ENCODE assay signal across 21 mouse cellular contexts in the genomic region with DNA sequence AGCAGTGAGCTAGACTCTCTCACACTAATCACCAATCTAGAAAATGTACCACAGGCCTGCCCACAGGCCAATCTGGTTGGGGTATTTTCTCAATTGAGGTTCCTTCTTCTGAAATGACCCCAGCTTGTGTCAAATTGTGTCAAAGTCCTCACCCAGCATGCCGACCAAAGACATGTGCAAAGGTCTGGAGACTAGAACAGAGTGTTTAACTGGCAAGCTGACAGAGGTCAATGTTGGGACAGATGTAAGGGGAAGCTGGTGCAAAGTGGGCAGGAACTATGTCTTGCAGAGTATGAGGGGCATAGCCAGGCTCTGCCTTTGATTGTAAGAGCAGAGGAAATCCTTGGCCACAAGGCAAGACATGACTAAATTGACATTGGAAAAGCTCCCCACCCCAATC. TPM values are rescaled to one million over a fixed set of nuclear protein-coding genes. Genes with fewer than 3 reads are reported as not detected.
DNase-seq lines count a peak whose midpoint lies in the region; ATAC-seq and TF ChIP-seq lines count a peak whose summit lies in the region.
"Had no signal": no experiment of that assay in that cellular context is flagged by ENCODE, and none has a peak within 500 bp of the region (broad histone marks: within the 10 kb centered on the region; RNA-seq: fewer than 3 reads in every experiment).

No protein-coding gene starts in this region.

- no peaks in the 10 kb centered on the region for H3K27me3 ChIP-seq in kidney, adult 2 months (replicated peaks; ENCODE audit: control insufficient read depth, insufficient read depth, low read length)
- H3K27me3 ChIP-seq in kidney, embryonic 15.5 days: no peaks in the 10 kb centered on the region
- H3K27me3 ChIP-seq in liver, adult 2 months (ENCODE audit: control insufficient read depth, insufficient read depth, low read length): no peaks in the 10 kb centered on the region
- 0 out of 2 replicates have a peak, but pooled peaks cover 2% of the 10 kb centered on the region for H3K27me3 ChIP-seq in liver, embryonic 12.5 days (replicated peaks)
- H3K27me3 ChIP-seq: forebrain, embryonic 13.5 days; hindbrain, embryonic 12.5 days; hindbrain, embryonic 15.5 days had no signal

- WGBS in kidney, adult 2 months: 45% methylated on average over 1 of the region's 1 CpGs
- WGBS in kidney, embryonic 15.5 days: 53% methylated on average over 1 of the region's 1 CpGs
- WGBS in liver, adult 2 months: 16% methylated on average over 1 of the region's 1 CpGs
- whole genome bisulfite sequencing in liver, embryonic 12.5 days (ENCODE audit: insufficient replicate concordance): 61% methylated on average over 1 of the region's 1 CpGs

- H3K79me2 ChIP-seq in liver, adult 2 months (ENCODE audit: control insufficient read depth, insufficient read depth, low read length): no peaks in the 10 kb centered on the region

- no peak overlapping the region for H3K4me3 ChIP-seq in kidney, adult 2 months (ENCODE audit: insufficient read depth, low read depth, low read length)
- no peak overlapping the region for H3K4me3 ChIP-seq in kidney, embryonic 15.5 days (replicated peaks)
- no peak overlapping the region for H3K4me3 ChIP-seq in liver, adult 2 months (ENCODE audit: insufficient read depth, low read depth, low read length)
- no peak overlapping the region for H3K4me3 ChIP-seq in liver, embryonic 12.5 days
- H3K4me3 ChIP-seq: forebrain, embryonic 10.5 days; forebrain, embryonic 13.5 days; hindbrain, embryonic 12.5 days; hindbrain, embryonic 15.5 days had no signal

- no peaks in the 10 kb centered on the region for H3K36me3 ChIP-seq in kidney, adult 2 months (ENCODE audit: control insufficient read depth, insufficient read depth, low read length)
- H3K36me3 ChIP-seq in kidney, embryonic 15.5 days: no peaks in the 10 kb centered on the region
- H3K36me3 ChIP-seq in liver, adult 2 months (ENCODE audit: control insufficient read depth, insufficient read depth, low read length): no peaks in the 10 kb centered on the region
- no peaks in the 10 kb centered on the region for H3K36me3 ChIP-seq in liver, embryonic 12.5 days
- H3K36me3 ChIP-seq: forebrain, embryonic 10.5 days; hindbrain, embryonic 12.5 days; hindbrain, embryonic 15.5 days had no signal

- TF ChIP-seq CTCF in kidney, adult 2 months (conservative IDR thresholded peaks at IDR 0.05; ENCODE audit: insufficient read depth, insufficient read length, low read depth, low read length): no peak
- no peak for TF ChIP-seq CTCF in liver, adult 2 months (IDR thresholded peaks at IDR 0.05; ENCODE audit: low read depth, low read length)

- peak overlapping the region; percentile 47; the same call in 1 of the 2 replicates for H3K27ac ChIP-seq in kidney, adult 2 months (ENCODE audit: insufficient read depth, low read depth, low read length)
- no peak overlapping the region for H3K27ac ChIP-seq in kidney, embryonic 15.5 days
- no peak overlapping the region for H3K27ac ChIP-seq in liver, adult 2 months (replicated peaks; ENCODE audit: insufficient read depth, low read depth, low read length)
- no peak overlapping the region for H3K27ac ChIP-seq in liver, embryonic 12.5 days
- H3K27ac ChIP-seq: forebrain, embryonic 10.5 days; forebrain, embryonic 13.5 days; hindbrain, embryonic 12.5 days; hindbrain, embryonic 15.5 days had no signal

- no peak for ATAC-seq in kidney, embryonic 15.5 days (replicated peaks; ENCODE audit: low FRiP score)
- no peak for ATAC-seq in liver, embryonic 12.5 days
- ATAC-seq: activated CD4-positive, CD25-positive, alpha-beta regulatory T cell, adult 4 months; forebrain, embryonic 13.5 days; forebrain, embryonic 16.5 days had no signal

- peaks cover 18% of the 10 kb centered on the region; the same call in 1 of the 2 replicates for H3K4me1 ChIP-seq in kidney, adult 2 months (ENCODE audit: control insufficient read depth, insufficient read depth, low read length)
- no peaks in the 10 kb centered on the region for H3K4me1 ChIP-seq in kidney, embryonic 15.5 days
- H3K4me1 ChIP-seq in liver, adult 2 months (ENCODE audit: control insufficient read depth, insufficient read depth, low read length): no peaks in the 10 kb centered on the region
- H3K4me1 ChIP-seq in liver, embryonic 12.5 days: no peaks in the 10 kb centered on the region
- H3K4me1 ChIP-seq: forebrain, embryonic 10.5 days; forebrain, embryonic 13.5 days; hindbrain, embryonic 12.5 days; hindbrain, embryonic 15.5 days had no signal

- no peak overlapping the region for H3K9ac ChIP-seq in kidney, embryonic 15.5 days
- H3K9ac ChIP-seq in liver, adult 2 months (ENCODE audit: low read depth, low read length): no peak overlapping the region
- H3K9ac ChIP-seq in liver, embryonic 12.5 days: no peak overlapping the region
- H3K9ac ChIP-seq: forebrain, embryonic 13.5 days; hindbrain, embryonic 12.5 days; hindbrain, embryonic 15.5 days had no signal

- peak; percentile 75 for DNase-seq in kidney, adult 2 months
- peak; percentile 9 for DNase-seq in liver, adult 2 months (ENCODE audit: extremely low read depth, low read depth, low spot score)
- DNase-seq in kidney, postnatal 25 days: peak; percentile 20 to 55
- no peak for DNase-seq in adrenal gland, adult 2 months
- DNase-seq: adrenal gland, postnatal 10 days; adrenal gland, postnatal 36 days; cerebellum, adult 18-20 months; cerebellum, adult 9-10 months; cerebellum, postnatal 14 days; gastrocnemius, postnatal 10 days; gastrocnemius, postnatal 36 days; heart, adult 11 months had no signal

- no peak overlapping the region for H3K4me2 ChIP-seq in kidney, embryonic 15.5 days
- H3K4me2 ChIP-seq in liver, embryonic 12.5 days: no peak overlapping the region
- H3K4me2 ChIP-seq: forebrain, embryonic 13.5 days; heart, embryonic 11.5 days; hindbrain, embryonic 12.5 days; hindbrain, embryonic 15.5 days had no signal

- no peaks in the 10 kb centered on the region for H3K9me3 ChIP-seq in kidney, embryonic 15.5 days (replicated peaks)
- no peaks in the 10 kb centered on the region for H3K9me3 ChIP-seq in liver, embryonic 12.5 days (replicated peaks)
- H3K9me3 ChIP-seq: forebrain, embryonic 10.5 days; forebrain, embryonic 13.5 days; hindbrain, embryonic 12.5 days; hindbrain, embryonic 15.5 days had no signal

- TF ChIP-seq POLR2A in kidney, adult 2 months (IDR thresholded peaks at IDR 0.05; ENCODE audit: low read depth, low read length): no peak
- TF ChIP-seq POLR2A in liver, adult 2 months (IDR thresholded peaks at IDR 0.05; ENCODE audit: extremely low read depth, insufficient read depth, low read length): no peak

RNA-seq across cellular contexts. Expression of gene Phf21a, which starts 7.2 kb away (rescaled TPM):
- polyA plus RNA-seq in kidney, adult 2 months (2012; rRNA removed): 27.5 and 36.8 TPM in 2 replicates
- 28.7 and 32.3 TPM in 2 replicates for polyA plus RNA-seq in kidney, embryonic 15.5 days (2015; fragmentation: Nextera tagmentation; extraction: Ambion mirVana)
- 14.5 and 14.8 TPM in 2 replicates for total RNA-seq in liver, adult 2 months (2014; rRNA removed)
- polyA plus RNA-seq in liver, adult 2 months (2012; rRNA removed): 8.3 and 11.4 TPM in 2 replicates
- polyA plus RNA-seq in liver, embryonic 12.5 days (2016; fragmentation: Nextera tagmentation; extraction: Ambion mirVana): 5.6 and 5.9 TPM in 2 replicates
- 10 to 100 TPM; 66.5 to 82.4 TPM for total RNA-seq in adrenal gland, adult 2 months (2021)
- polyA plus RNA-seq in adrenal gland, adult 2 months (2012; rRNA removed): 24.4 and 27.2 TPM in 2 replicates
